Mouse (Mus musculus) left cerebral cortex, postnatal 36 days (tissue): ENCODE measurements around the gene Slc16a11. TPM values are rescaled to one million over a fixed set of nuclear protein-coding genes. Genes with fewer than 3 reads are reported as not detected.
A peak's percentile ranks its signal among the peaks of the same experiment; 100 is the strongest.

Source experiments
- DNase-seq, 2 experiments: peaks; one replicate each; pipeline ENCODE4 v3.0.0; 2021 to 2022; ENCODE audit warnings: low spot score in 2 of 2, mixed read lengths in 1 of 2
- intact Hi-C: fragments of 180-260 bp; cut with DNase I; formaldehyde crosslinking; loops from one replicate; pipeline ENCODE4 v1.15.1; 2025
- microRNA-seq: library from miRNA; unstranded; fragments of <30 nt; microRNA quantifications from one replicate; pipeline ENCODE4 v1.2.0, GENCODE M21; 2022
- total RNA-seq, 2 experiments: library from RNA; stranded (reverse); gene quantifications; 2 replicates each; pipeline ENCODE4 v1.2.3; 2021

Gene Slc16a11
- total RNA-seq, 2 experiments from 2014 or later = 30.7 to 38.2 TPM

GRCm38 (mm10) chr11:70239541-70240279 lies 27.2 kb downstream of the Slc16a11 start, which contains the start of the genes Gm21988 and Rnasek:
TSS of gene Gm21988 (minus strand) at chr11:70239830.
TSS of gene Rnasek (minus strand) at chr11:70239842.
- intact Hi-C loops = no loop called here

GRCm38 (mm10) chr11:70242591-70242990 lies 30.0 kb downstream of the Slc16a11 start:
- no peak for DNase-seq
- intact Hi-C loops = no loop called here

More at GRCm38 (mm10) chr11:70239541-70240279, 27.2 kb downstream of the Slc16a11 start, which contains the start of the genes Gm21988 and Rnasek:
- peak; percentile 84 to 87 for DNase-seq

- peak in 1 of 2 experiments; percentile 58 for DNase-seq
- intact Hi-C loops = loop anchor here (2.0 kb wide), 1 partner anchor 62 kb away; no protein-coding TSS in a partner anchor
Measured at GRCm38 (mm10) chr11:70247136-70247845, 34.7 kb downstream of the Slc16a11 start.

- DNase-seq = no peak
- intact Hi-C loops = no loop called here
Measured at GRCm38 (mm10) chr11:70250150-70250549, 37.6 kb downstream of the Slc16a11 start.

- intact Hi-C loops = no loop called here
Measured at GRCm38 (mm10) chr11:70251853-70252252, 39.3 kb downstream of the Slc16a11 start.

GRCm38 (mm10) chr11:70254337-70254736 lies 41.8 kb downstream of the Slc16a11 start:
- no peak for DNase-seq
- intact Hi-C loops = no loop called here

More at GRCm38 (mm10) chr11:70251853-70252252, 39.3 kb downstream of the Slc16a11 start:
- no peak for DNase-seq

- no peak for DNase-seq
- intact Hi-C loops = no loop called here
Measured at GRCm38 (mm10) chr11:70254931-70255531, 42.5 kb downstream of the Slc16a11 start, which contains the start of gene Alox12. TSS of gene Alox12 (minus strand) at chr11:70255353.

GRCm38 (mm10) chr11:70259035-70259434 lies 46.5 kb downstream of the Slc16a11 start:
- intact Hi-C loops = no loop called here

GRCm38 (mm10) chr11:70265252-70265651 lies 52.7 kb downstream of the Slc16a11 start:
- DNase-seq = no peak
- intact Hi-C loops = no loop called here

More at GRCm38 (mm10) chr11:70259035-70259434, 46.5 kb downstream of the Slc16a11 start:
- DNase-seq = no peak

- intact Hi-C loops = no loop called here
- no peak for DNase-seq
Measured at GRCm38 (mm10) chr11:70265819-70266218, 53.3 kb downstream of the Slc16a11 start.

Small RNA genes lying within 50 kb of the gene (microRNA-seq; reads per million reads assigned to microRNA genes)
- 1,504 reads per million, percentile 82 among the genes with 10 or more reads in this experiment for gene Mir195a
- gene Mir497 = not detected
- gene Mir497b = not detected

Other genes with a start within 250 kb of the Slc16a11 start
- not detected for gene Cldn7, start 248.0 kb upstream of the Slc16a11 start, total RNA-seq
- gene Ctdnep1, start 231.6 kb upstream of the Slc16a11 start, total RNA-seq = 100 to 1,000 TPM; 112 to 128 TPM
- gene Elp5, start 230.2 kb upstream of the Slc16a11 start, total RNA-seq = 10 to 100 TPM; 79.2 to 88.5 TPM
- 100 to 1,000 TPM; 199 to 219 TPM for gene Gabarap, start 221.6 kb upstream of the Slc16a11 start, total RNA-seq
- 10 to 100 TPM; 41.3 to 46.1 TPM for gene Phf23, start 217.0 kb upstream of the Slc16a11 start, total RNA-seq
- gene Dvl2, start 212.2 kb upstream of the Slc16a11 start, total RNA-seq = 10 to 100 TPM; 25.4 to 36.0 TPM
- 10 to 100 TPM; 54.3 to 58.5 TPM for gene Acadvl, start 197.3 kb upstream of the Slc16a11 start, total RNA-seq
- 100 to 1,000 TPM; 867 to 894 TPM for gene Dlg4, start 195.8 kb upstream of the Slc16a11 start, total RNA-seq
- gene Asgr1, start 158.7 kb upstream of the Slc16a11 start, total RNA-seq = 1 to 10 TPM in 1 of 2 experiments, under 1 TPM in 1; 0.99 to 1.1 TPM
- gene Asgr2, start 120.1 kb upstream of the Slc16a11 start, total RNA-seq = not detected
- 1 to 10 TPM in 1 of 2 experiments, under 1 TPM in 1; 0.72 to 1.4 TPM for gene Mgl2, start 82.4 kb upstream of the Slc16a11 start, total RNA-seq
- 1 to 10 TPM; 1.3 to 1.8 TPM for gene Clec10a, start 56.6 kb upstream of the Slc16a11 start, total RNA-seq
- 1 to 10 TPM; 7.2 to 8.1 TPM for gene Slc16a13, start 8.3 kb downstream of the Slc16a11 start, total RNA-seq
- gene Bcl6b, start 17.0 kb downstream of the Slc16a11 start, total RNA-seq = 1 to 10 TPM; 1.7 to 1.8 TPM
- 10 to 100 TPM; 46.9 to 50.3 TPM for gene 0610010K14Rik, start 25.2 kb downstream of the Slc16a11 start, total RNA-seq
- gene Gm21988, start 27.1 kb downstream of the Slc16a11 start, total RNA-seq = 1 to 10 TPM; 5.3 to 6.4 TPM
- gene Rnasek, start 27.1 kb downstream of the Slc16a11 start, total RNA-seq = 100 to 1,000 TPM; 246 to 287 TPM
- under 1 TPM; 0.25 to 0.43 TPM for gene Alox12, start 42.6 kb downstream of the Slc16a11 start, total RNA-seq
- under 1 TPM; 0.17 to 0.54 TPM for gene Alox12e, start 109.9 kb downstream of the Slc16a11 start, total RNA-seq
- under 1 TPM in 1 of 2 experiments, not detected in 1; 0.39 TPM for gene Alox15, start 139.3 kb downstream of the Slc16a11 start, total RNA-seq
- 10 to 100 TPM; 35.5 to 37.0 TPM for gene Pelp1, start 197.3 kb downstream of the Slc16a11 start, total RNA-seq
- 10 to 100 TPM; 55.5 to 76.0 TPM for gene Arrb2, start 219.9 kb downstream of the Slc16a11 start, total RNA-seq
- 10 to 100 TPM; 14.0 to 16.7 TPM for gene Med11, start 239.2 kb downstream of the Slc16a11 start, total RNA-seq
- gene Zmynd15, start 246.7 kb downstream of the Slc16a11 start, total RNA-seq = under 1 TPM; 0.12 to 0.86 TPM
- 1 to 10 TPM in 1 of 2 experiments, under 1 TPM in 1; 0.94 to 1.0 TPM for gene Cxcl16, start 247.2 kb downstream of the Slc16a11 start, total RNA-seq